Mouse (Mus musculus) midbrain, embryonic 16.5 days (tissue): ENCODE measurements around the gene Gm10718. TPM values are rescaled to one million over a fixed set of nuclear protein-coding genes. Genes with fewer than 3 reads are reported as not detected.
"Not testable (repeated sequence)": the region's sequence is repeated elsewhere in the genome, so short reads cannot be mapped to it uniquely, and the experiment has no call there.

ENCODE experiments used
- ATAC-seq: fragments of 200-750 bp; cut with Nextera tagmentation; 2 replicates; pipeline ENCODE4 v1.8.0; 2017; ENCODE audit warnings: moderate TSS enrichment
- H3K27ac ChIP-seq: fragments of 300-500 bp; sonication (generic); 2 replicates; pipeline ENCODE4 v1.5.1; 2014; ENCODE audit warnings: mild to moderate bottlenecking, low read length, mixed read lengths
- H3K27me3 ChIP-seq: fragments of 300-500 bp; sonication (generic); 2 replicates; pipeline ENCODE4 v1.6.1; 2014; ENCODE audit warnings: low read depth, low read length, mixed read lengths; ENCODE audit not compliant: control insufficient read depth, insufficient read depth
- H3K36me3 ChIP-seq: fragments of 300-500 bp; sonication (generic); 2 replicates; pipeline ENCODE4 v1.6.1; 2014; ENCODE audit warnings: mild to moderate bottlenecking, low read length, moderate library complexity, mixed read lengths; ENCODE audit not compliant: control insufficient read depth, insufficient read depth
- H3K4me1 ChIP-seq: fragments of 300-500 bp; sonication (generic); 2 replicates; pipeline ENCODE4 v1.6.1; 2014; ENCODE audit warnings: mild to moderate bottlenecking, low read length, mixed read lengths; ENCODE audit not compliant: control insufficient read depth, insufficient read depth
- H3K4me2 ChIP-seq: fragments of 300-500 bp; sonication (generic); 2 replicates; pipeline ENCODE4 v1.6.1; 2014; ENCODE audit warnings: mild to moderate bottlenecking, low read length, mixed read lengths
- H3K4me3 ChIP-seq: fragments of 300-500 bp; sonication (generic); 2 replicates; pipeline ENCODE4 v1.5.1; 2014; ENCODE audit warnings: low read depth, mild to moderate bottlenecking, low read length, moderate library complexity, mixed read lengths
- H3K9ac ChIP-seq: fragments of 300-500 bp; sonication (generic); 2 replicates; pipeline ENCODE4 v1.6.1; 2014; ENCODE audit warnings: low read depth, low read length, mixed read lengths
- H3K9me3 ChIP-seq: fragments of 300-500 bp; sonication (generic); replicated peaks from 2 replicates; pipeline ENCODE4 v1.6.1; 2014; ENCODE audit warnings: mild to moderate bottlenecking, low read length, mixed read lengths; ENCODE audit not compliant: control insufficient read depth, poor library complexity, severe bottlenecking
- WGBS: fragments of 180-500 bp; shearing (Covaris S2); extraction: QIAGEN DNeasy Blood & Tissue Kit; methylation state at CpG from one replicate; pipeline ENCODE4 v1.1.7; 2014; 5-methylcytosine and 5-hydroxymethylcytosine counted together
- polyA plus RNA-seq: library from polyadenylated mRNA; unstranded; fragments of >200 nt; fragmentation: Nextera tagmentation; extraction: Ambion mirVana; gene quantifications from 2 replicates; pipeline ENCODE4 v1.2.1, GENCODE M21; 2015

Gm10718 gene
- polyA plus RNA-seq, 1 experiment from 2014 or later, result not detected

DNA sequence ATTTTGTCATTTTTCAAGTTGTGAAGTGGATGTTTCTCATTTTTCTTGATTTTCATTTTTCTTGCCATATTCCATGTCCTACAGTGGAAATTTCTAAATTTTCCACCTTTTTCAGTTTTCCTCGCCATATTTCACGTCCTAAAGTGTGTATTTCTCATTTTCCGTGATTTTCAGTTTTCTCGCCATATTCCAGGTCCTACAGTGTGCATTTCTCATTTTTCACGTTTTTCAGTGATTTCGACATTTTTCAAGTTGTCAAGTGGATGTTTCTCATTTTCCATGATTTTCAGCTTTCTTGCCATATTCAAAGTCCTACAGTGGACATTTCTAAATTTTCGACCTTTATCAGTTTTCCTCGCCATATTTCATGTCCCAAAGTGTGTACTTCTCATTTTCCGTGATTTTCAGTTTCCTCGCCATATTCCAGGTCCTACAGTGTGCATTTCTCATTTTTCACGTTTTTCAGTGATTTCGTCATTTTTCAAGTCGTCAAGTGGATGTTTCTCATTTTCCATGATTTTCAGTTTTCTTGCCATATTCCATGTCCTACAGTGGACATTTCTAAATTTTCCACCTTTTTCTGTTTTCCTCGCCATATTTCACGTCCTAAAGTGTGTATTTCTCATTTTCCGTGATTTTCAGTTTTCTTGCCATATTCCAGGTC, 770 bp downstream of the Gm10718 start:
- H3K9ac ChIP-seq, H3K4me1 ChIP-seq, H3K36me3 ChIP-seq, H3K27me3 ChIP-seq, H3K4me2 ChIP-seq, H3K27ac ChIP-seq, H3K9me3 ChIP-seq, H3K4me3 ChIP-seq, ATAC-seq: not testable (repeated sequence)
- WGBS, result 72% methylated on average over 14 of the region's 16 CpGs

DNA sequence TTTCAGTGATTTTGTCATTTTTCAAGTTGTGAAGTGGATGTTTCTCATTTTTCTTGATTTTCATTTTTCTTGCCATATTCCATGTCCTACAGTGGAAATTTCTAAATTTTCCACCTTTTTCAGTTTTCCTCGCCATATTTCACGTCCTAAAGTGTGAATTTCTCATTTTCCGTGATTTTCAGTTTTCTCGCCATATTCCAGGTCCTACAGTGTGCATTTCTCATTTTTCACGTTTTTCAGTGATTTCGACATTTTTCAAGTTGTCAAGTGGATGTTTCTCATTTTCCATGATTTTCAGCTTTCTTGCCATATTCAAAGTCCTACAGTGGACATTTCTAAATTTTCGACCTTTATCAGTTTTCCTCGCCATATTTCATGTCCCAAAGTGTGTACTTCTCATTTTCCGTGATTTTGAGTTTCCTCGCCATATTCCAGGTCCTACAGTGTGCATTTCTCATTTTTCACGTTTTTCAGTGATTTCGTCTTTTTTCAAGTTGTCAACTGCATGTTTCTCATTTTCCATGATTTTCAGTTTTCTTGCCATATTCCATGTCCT, 1.6 kb downstream of the Gm10718 start, which contains the start of gene Gm10717:
Gene Gm10717 (plus strand): TSS at position 506 of the 556 bp plus-strand sequence.
- ATAC-seq, H3K9ac ChIP-seq, H3K4me2 ChIP-seq, H3K36me3 ChIP-seq, H3K27ac ChIP-seq, H3K9me3 ChIP-seq, H3K27me3 ChIP-seq, H3K4me3 ChIP-seq, H3K4me1 ChIP-seq: not testable (repeated sequence)
- 73% methylated on average over 12 of the region's 12 CpGs for WGBS

DNA sequence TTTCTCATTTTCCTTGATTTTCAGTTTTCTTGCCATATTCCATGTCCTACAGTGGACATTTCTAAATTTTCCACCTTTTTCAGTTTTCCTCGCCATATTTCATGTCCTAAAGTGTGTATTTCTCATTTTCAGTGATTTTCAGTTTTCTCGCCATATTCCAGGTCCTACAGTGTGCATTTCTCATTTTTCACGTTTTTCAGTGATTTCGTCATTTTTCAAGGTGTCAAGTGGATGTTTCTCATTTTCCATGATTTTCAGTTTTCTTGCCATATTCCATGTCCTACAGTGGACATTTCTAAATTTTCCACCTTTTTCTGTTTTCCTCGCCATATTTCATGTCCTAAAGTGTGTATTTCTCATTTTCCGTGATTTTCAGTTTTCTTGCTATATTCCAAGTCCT, 2.3 kb downstream of the Gm10718 start:
- H3K4me2 ChIP-seq, H3K9ac ChIP-seq, H3K27me3 ChIP-seq, H3K9me3 ChIP-seq, H3K36me3 ChIP-seq, H3K4me1 ChIP-seq, H3K4me3 ChIP-seq, ATAC-seq, H3K27ac ChIP-seq: not testable (repeated sequence)
- 68% methylated on average over 4 of the region's 6 CpGs for WGBS

DNA sequence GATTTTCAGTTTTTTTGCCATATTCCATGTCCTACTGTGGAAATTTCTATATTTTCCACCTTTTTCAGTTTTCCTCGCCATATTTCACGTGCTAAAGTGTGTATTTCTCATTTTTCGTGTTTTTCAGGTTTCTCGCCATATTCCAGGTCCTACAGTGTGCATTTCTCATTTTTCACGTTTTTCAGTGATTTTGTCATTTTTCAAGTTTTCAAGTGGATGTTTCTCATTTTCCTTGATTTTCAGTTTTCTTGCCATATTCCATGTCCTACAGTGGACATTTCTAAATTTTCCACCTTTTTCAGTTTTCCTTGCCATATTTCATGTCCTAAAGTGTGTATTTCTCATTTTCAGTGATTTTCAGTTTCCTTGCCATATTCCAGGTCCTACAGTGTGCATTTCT, 2.8 kb downstream of the Gm10718 start:
- not testable (repeated sequence) for H3K27ac ChIP-seq, ATAC-seq
- 78% methylated on average over 5 of the region's 5 CpGs for WGBS

DNA sequence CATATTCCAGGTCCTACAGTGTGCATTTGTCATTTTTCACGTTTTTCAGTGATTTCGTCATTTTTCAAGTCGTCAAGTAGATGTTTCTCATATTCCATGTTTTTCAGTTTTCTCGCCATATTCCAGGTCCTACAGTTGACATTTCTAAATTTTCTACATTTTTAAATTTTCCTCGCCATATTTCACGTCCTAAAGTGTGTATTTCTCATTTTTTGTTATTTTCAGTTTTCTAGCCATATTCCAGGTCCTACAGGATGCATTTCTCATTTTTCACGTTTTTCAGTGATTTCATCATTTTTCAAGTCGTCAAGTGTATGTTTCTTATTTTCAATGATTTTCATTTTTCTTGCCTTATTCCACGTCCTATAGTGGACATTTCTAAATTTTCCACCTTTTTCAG, 3.4 kb downstream of the Gm10718 start:
- not testable (repeated sequence) for ATAC-seq, H3K9ac ChIP-seq, H3K4me1 ChIP-seq, H3K36me3 ChIP-seq, H3K9me3 ChIP-seq, H3K4me3 ChIP-seq, H3K4me2 ChIP-seq, H3K27me3 ChIP-seq, H3K27ac ChIP-seq
- WGBS, result 70% methylated on average over 9 of the region's 9 CpGs

More for the DNA sequence above, 2.8 kb downstream of the Gm10718 start:
- H3K9me3 ChIP-seq, H3K36me3 ChIP-seq, H3K9ac ChIP-seq, H3K27me3 ChIP-seq, H3K4me1 ChIP-seq, H3K4me3 ChIP-seq, H3K4me2 ChIP-seq: not testable (repeated sequence)

DNA sequence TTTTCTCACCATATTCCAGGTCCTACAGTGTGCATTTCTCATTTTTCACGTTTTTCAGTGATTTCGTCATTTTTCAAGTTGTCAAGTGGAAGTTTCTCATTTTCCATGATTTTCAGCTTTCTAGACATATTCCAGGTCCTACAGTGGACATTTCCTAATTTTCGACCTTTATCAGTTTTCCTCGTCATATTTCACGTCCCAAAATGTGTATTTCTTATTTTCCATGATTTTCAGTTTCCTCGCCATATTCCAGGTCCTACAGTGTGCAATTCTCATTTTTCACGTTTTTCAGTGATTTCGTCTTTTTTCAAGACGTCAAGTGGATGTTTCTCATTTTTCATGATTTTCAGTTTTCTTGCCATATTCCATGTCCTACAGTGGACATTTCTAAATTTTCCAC, 3.9 kb downstream of the Gm10718 start:
- H3K4me1 ChIP-seq, H3K27me3 ChIP-seq, H3K4me3 ChIP-seq, H3K9me3 ChIP-seq, H3K9ac ChIP-seq, H3K27ac ChIP-seq, H3K36me3 ChIP-seq, H3K4me2 ChIP-seq: not testable (repeated sequence)
- 0 out of 2 replicates have a peak, but pooled peaks have one; percentile 34 for ATAC-seq
- 80% methylated on average over 9 of the region's 9 CpGs for WGBS

DNA sequence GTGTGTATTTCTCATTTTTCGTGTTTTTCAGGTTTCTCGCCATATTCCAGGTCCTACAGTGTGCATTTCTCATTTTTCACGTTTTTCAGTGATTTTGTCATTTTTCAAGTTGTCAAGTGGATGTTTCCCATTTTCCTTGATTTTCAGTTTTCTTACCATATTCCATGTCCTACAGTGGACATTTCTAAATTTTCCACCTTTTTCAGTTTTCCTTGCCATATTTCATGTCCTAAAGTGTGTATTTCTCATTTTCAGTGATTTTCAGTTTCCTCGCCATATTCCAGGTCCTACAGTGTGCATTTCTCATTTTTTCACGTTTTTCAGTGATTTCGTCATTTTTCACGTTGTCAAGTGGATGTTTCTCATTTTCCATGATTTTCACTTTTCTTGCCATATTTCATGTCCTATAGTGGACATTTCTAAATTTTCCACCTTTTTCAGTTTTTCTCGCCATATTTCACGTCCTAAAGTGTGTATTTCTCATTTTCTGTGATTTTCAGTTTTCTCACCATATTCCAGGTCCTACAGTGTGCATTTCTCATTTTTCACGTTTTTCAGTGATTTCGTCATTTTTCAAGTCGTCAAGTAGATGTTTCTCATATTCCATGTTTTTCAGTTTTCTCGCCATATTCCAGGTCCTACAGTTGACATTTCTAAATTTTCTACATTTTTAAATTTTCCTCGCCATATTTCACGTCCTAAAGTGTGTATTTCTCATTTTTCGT, 6.1 kb downstream of the Gm10718 start:
- H3K9me3 ChIP-seq, H3K9ac ChIP-seq, H3K4me3 ChIP-seq, H3K27me3 ChIP-seq, H3K27ac ChIP-seq, H3K4me2 ChIP-seq, H3K4me1 ChIP-seq, ATAC-seq, H3K36me3 ChIP-seq: not testable (repeated sequence)
- 72% methylated on average over 12 of the region's 16 CpGs for WGBS

DNA sequence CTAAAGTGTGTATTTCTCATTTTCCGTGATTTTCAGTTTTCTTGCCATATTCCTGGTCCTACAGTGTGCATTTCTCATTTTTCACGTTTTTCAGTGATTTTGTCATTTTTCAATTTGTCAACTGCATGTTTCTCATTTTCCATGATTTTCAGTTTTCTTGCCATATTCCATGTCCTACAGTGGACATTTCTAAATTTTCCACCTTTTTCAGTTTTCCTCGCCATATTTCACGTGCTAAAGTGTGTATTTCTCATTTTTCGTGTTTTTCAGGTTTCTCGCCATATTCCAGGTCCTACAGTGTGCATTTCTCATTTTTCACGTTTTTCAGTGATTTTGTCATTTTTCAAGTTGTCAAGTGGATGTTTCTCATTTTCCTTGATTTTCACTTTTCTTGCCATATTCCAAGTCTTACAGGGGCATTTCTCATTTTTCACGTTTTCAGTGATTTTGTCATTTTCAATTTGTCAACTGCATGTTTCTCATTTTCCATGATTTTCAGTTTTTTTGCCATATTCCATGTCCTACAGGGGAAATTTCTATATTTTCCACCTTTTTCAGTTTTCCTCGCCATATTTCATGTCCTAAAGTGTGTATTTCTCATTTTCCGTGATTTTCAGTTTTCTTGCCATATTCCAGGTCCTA, 7.5 kb downstream of the Gm10718 start:
- not testable (repeated sequence) for H3K27me3 ChIP-seq, H3K4me2 ChIP-seq, H3K27ac ChIP-seq, H3K36me3 ChIP-seq, H3K9me3 ChIP-seq, H3K4me3 ChIP-seq, H3K4me1 ChIP-seq, ATAC-seq, H3K9ac ChIP-seq
- WGBS, result 71% methylated on average over 2 of the region's 10 CpGs

DNA sequence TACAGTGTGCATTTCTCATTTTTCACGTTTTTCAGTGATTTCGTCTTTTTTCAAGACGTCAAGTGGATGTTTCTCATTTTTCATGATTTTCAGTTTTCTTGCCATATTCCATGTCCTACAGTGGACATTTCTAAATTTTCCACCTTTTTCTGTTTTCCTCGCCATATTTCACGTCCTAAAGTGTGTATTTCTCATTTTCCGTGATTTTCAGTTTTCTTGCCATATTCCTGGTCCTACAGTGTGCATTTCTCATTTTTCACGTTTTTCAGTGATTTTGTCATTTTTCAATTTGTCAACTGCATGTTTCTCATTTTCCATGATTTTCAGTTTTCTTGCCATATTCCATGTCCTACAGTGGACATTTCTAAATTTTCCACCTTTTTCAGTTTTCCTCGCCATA, 11.0 kb downstream of the Gm10718 start, which contains the start of gene Gm17535:
Gene Gm17535 (plus strand): TSS at position 301 of the 400 bp plus-strand sequence.
- H3K36me3 ChIP-seq, H3K27ac ChIP-seq, H3K9me3 ChIP-seq, H3K4me1 ChIP-seq, H3K9ac ChIP-seq, ATAC-seq, H3K4me2 ChIP-seq, H3K27me3 ChIP-seq, H3K4me3 ChIP-seq: not testable (repeated sequence)
- no CpG with 5 or more reads among the region's 8 CpGs for WGBS
